Mouse (Mus musculus): Measurements from ENCODE around the gene Npas3. TPM values are rescaled to one million over a fixed set of nuclear protein-coding genes. Genes with fewer than 3 reads are reported as not detected.

Npas3 gene
- polyA plus RNA-seq, 1 experiment from 2014 or later: 6.3 TPM

DNA sequence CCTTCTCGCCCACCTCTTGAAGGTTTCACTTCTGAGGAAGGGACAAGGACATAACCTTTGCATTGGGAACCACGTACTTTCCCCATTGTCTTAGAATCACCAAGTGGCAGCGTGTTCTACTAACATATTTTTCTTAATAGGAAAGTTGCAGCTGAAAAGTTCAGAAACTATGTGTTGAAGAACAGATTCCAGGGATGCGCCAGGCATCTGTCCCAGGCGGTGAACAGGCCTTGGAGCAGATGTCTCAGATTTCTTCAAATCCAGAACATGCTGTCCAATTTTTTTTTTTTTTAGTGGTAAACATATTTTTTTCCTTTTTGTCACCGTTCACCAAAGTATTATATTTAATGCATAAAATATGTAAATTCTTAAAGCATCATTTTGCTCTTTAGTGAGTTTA, 553.4 kb downstream of the Npas3 start:
- no peak overlapping the region for H3K9ac ChIP-seq (replicated peaks)
- H3K9me3 ChIP-seq: no peaks in the 10 kb centered on the region
- H3K4me2 ChIP-seq: no peak overlapping the region
- H3K36me3 ChIP-seq: no peaks in the 10 kb centered on the region
- no peaks in the 10 kb centered on the region for H3K27me3 ChIP-seq
- 85% methylated on average over 6 of the region's 6 CpGs for WGBS
- no peak for ATAC-seq (ENCODE audit: insufficient number of reproducible peaks, insufficient read depth, low FRiP score, low TSS enrichment, low read depth)
- H3K4me1 ChIP-seq (replicated peaks): no peaks in the 10 kb centered on the region; the same call in 1 of the 2 replicates
- H3K4me3 ChIP-seq (replicated peaks): no peak overlapping the region
- no peak overlapping the region for H3K27ac ChIP-seq

DNA sequence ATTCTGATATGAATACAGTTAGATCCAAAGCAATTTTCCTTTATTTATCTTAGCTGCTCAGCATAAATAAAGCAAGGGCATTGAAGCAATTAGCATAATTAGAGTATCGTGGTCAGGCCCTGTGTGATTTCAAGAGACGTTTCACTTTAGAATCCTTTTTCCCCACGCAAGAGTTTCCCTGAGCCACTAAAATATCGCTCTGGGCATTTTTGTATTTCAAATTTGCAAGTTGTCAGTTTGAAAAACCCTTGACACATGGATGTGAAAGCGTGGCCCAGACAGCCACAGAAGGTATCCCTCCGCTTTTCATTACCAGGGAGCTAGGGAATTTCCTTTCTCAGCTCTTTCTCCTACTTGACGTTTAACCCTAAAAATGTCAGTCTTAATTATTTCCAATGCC, 553.9 kb downstream of the Npas3 start:
- 58% methylated on average over 7 of the region's 7 CpGs for WGBS
- H3K9ac ChIP-seq (replicated peaks): no peak overlapping the region
- no peak overlapping the region for H3K27ac ChIP-seq
- H3K36me3 ChIP-seq: no peaks in the 10 kb centered on the region
- H3K4me2 ChIP-seq: no peak overlapping the region
- no peak for ATAC-seq (ENCODE audit: insufficient number of reproducible peaks, insufficient read depth, low FRiP score, low TSS enrichment, low read depth)
- no peaks in the 10 kb centered on the region for H3K9me3 ChIP-seq
- H3K27me3 ChIP-seq: no peaks in the 10 kb centered on the region
- no peak overlapping the region for H3K4me3 ChIP-seq (replicated peaks)
- H3K4me1 ChIP-seq (replicated peaks): no peaks in the 10 kb centered on the region; the same call in 1 of the 2 replicates

DNA sequence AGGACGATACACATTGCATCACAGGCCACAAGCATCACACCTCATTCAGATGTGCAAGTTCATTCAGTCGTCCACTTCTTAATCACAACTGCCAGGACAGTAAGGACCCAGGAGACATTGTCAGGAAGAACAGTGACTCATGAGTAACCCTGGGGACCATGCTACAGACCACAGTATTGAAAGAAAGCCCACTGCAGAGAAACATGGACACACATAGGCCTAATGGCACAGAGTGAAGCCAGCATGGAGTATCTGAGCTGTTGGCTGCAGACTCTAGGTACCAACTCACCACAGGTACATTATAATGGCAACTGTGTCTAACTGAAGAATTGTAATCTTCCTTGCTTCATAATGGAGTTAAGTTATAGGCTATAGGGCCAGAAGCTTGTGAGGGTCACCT, 561.6 kb downstream of the Npas3 start:
- Histone ChIP-seq H3K9ac (replicated peaks) (no peak overlapping the region), H3K27me3 (no peaks in the 10 kb centered on the region), H3K4me2 (no peak overlapping the region), H3K27ac (no peak overlapping the region), H3K36me3 (no peaks in the 10 kb centered on the region), H3K4me3 (replicated peaks) (no peak overlapping the region), H3K9me3 (no peaks in the 10 kb centered on the region), H3K4me1 (replicated peaks) (peaks cover 19% of the 10 kb centered on the region; the same call in 1 of the 2 replicates)
- WGBS: 89% methylated on average over 2 of the region's 2 CpGs
- no peak for ATAC-seq (ENCODE audit: insufficient number of reproducible peaks, insufficient read depth, low FRiP score, low TSS enrichment, low read depth)

GRCm38 (mm10) chr12:53814291-53814690, 565.8 kb downstream of the Npas3 start:
- no peak overlapping the region for H3K27ac ChIP-seq
- no peaks in the 10 kb centered on the region for H3K36me3 ChIP-seq
- H3K4me2 ChIP-seq: no peak overlapping the region
- H3K27me3 ChIP-seq: peaks cover 3% of the 10 kb centered on the region; the same call in 1 of the 2 replicates
- WGBS: 85% methylated on average over 7 of the region's 7 CpGs
- H3K4me1 ChIP-seq (replicated peaks): peaks cover 19% of the 10 kb centered on the region; the same call in 1 of the 2 replicates
- H3K9ac ChIP-seq (replicated peaks): no peak overlapping the region
- ATAC-seq (ENCODE audit: insufficient number of reproducible peaks, insufficient read depth, low FRiP score, low TSS enrichment, low read depth): no peak
- no peak overlapping the region for H3K4me3 ChIP-seq (replicated peaks)
- H3K9me3 ChIP-seq: no peaks in the 10 kb centered on the region

DNA sequence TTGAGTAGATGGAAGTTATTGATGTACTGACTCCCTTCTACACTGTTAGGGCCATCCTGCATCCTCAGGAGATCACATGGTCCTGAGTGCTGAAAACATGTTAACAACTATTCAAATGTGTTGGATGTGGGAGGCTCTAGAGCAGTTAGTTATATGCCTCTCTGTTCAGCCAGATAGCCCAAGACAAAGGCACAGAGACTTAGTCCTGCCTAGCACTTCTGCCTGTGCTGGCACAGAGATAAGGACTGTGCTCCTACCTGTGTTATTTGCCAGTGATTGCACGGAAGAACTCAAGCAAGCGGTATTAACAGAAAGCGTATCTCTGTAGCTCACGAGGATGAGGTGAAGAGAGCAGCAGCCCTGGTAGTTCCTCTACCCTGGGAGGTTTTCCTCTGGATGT, 571.5 kb downstream of the Npas3 start:
- Histone ChIP-seq H3K9me3 (no peaks in the 10 kb centered on the region), H3K4me1 (replicated peaks) (peaks cover 7% of the 10 kb centered on the region; the same call in 1 of the 2 replicates), H3K9ac (replicated peaks) (no peak overlapping the region), H3K36me3 (no peaks in the 10 kb centered on the region), H3K27me3 (peaks cover 3% of the 10 kb centered on the region; the same call in 1 of the 2 replicates), H3K27ac (no peak overlapping the region), H3K4me2 (no peak overlapping the region), H3K4me3 (replicated peaks) (no peak overlapping the region)
- WGBS: 95% methylated on average over 4 of the region's 4 CpGs
- no peak for ATAC-seq (ENCODE audit: insufficient number of reproducible peaks, insufficient read depth, low FRiP score, low TSS enrichment, low read depth)

DNA sequence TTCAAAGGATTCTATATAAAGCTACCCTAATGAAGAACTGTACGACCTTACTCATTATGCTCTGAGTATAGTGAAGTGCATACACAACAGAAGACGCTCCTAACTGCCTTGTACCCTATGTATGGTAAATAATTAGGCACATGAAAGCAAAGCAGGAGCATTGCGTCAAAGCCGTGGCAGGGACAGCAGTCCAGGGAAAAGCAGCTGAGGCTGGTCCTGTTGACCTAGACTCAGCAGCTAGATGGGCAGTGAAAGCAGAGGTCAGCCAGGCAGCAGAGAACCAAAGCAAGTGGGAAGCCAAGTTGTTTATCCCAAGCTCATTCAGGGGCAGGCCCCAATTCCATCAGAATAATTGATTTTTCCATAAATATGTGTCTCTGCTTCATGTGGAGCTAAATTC, 574.4 kb downstream of the Npas3 start:
- Histone ChIP-seq H3K36me3 (no peaks in the 10 kb centered on the region), H3K4me3 (replicated peaks) (no peak overlapping the region), H3K27me3 (peaks cover 3% of the 10 kb centered on the region; the same call in 1 of the 2 replicates), H3K4me1 (replicated peaks) (peaks cover 7% of the 10 kb centered on the region), H3K9me3 (no peaks in the 10 kb centered on the region), H3K9ac (replicated peaks) (no peak overlapping the region), H3K4me2 (no peak overlapping the region), H3K27ac (no peak overlapping the region)
- no peak for ATAC-seq (ENCODE audit: insufficient number of reproducible peaks, insufficient read depth, low FRiP score, low TSS enrichment, low read depth)
- WGBS: 36% methylated on average over 4 of the region's 4 CpGs

- ATAC-seq (ENCODE audit: insufficient number of reproducible peaks, insufficient read depth, low FRiP score, low TSS enrichment, low read depth): no peak
- no peak overlapping the region for H3K4me2 ChIP-seq
Measured at GRCm38 (mm10) chr12:53825251-53825650, 576.8 kb downstream of the Npas3 start.

GRCm38 (mm10) chr12:53825898-53826605, 577.6 kb downstream of the Npas3 start:
- Histone ChIP-seq H3K4me3 (replicated peaks) (no peak overlapping the region), H3K9me3 (no peaks in the 10 kb centered on the region), H3K4me2 (no peak overlapping the region), H3K9ac (replicated peaks) (no peak overlapping the region), H3K27ac (no peak overlapping the region), H3K36me3 (no peaks in the 10 kb centered on the region), H3K27me3 (no peaks in the 10 kb centered on the region), H3K4me1 (replicated peaks) (peaks cover 7% of the 10 kb centered on the region)
- ATAC-seq (ENCODE audit: insufficient number of reproducible peaks, insufficient read depth, low FRiP score, low TSS enrichment, low read depth): no peak
- 67% methylated on average over 12 of the region's 12 CpGs for WGBS

More at GRCm38 (mm10) chr12:53825251-53825650, 576.8 kb downstream of the Npas3 start:
- Histone ChIP-seq H3K4me3 (replicated peaks) (no peak overlapping the region), H3K27ac (no peak overlapping the region), H3K4me1 (replicated peaks) (peaks cover 7% of the 10 kb centered on the region), H3K27me3 (no peaks in the 10 kb centered on the region), H3K36me3 (no peaks in the 10 kb centered on the region), H3K9ac (replicated peaks) (no peak overlapping the region), H3K9me3 (no peaks in the 10 kb centered on the region)

DNA sequence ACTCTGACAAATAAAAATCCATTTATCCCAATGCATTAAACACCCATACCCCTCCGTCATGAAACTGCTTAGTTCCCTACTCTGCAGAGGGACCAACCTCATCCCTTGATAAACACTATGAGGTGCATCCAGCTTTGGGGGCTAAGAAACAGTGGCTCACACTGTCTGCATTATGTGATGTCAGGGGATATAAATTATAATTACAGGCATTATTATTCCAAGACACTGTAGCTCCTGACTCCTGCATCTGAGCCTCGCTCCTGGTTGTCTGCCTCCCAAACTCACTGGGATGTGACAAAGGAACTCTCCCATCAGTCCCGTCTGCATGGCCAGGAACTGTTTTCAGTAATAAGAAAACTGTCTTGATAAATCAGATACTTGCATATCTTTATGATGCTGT, 578.3 kb downstream of the Npas3 start:
- Histone ChIP-seq H3K27ac (no peak overlapping the region), H3K4me2 (no peak overlapping the region), H3K4me3 (replicated peaks) (no peak overlapping the region), H3K4me1 (replicated peaks) (peaks cover 9% of the 10 kb centered on the region), H3K27me3 (no peaks in the 10 kb centered on the region), H3K9ac (replicated peaks) (no peak overlapping the region), H3K9me3 (no peaks in the 10 kb centered on the region), H3K36me3 (no peaks in the 10 kb centered on the region)
- no peak for ATAC-seq (ENCODE audit: insufficient number of reproducible peaks, insufficient read depth, low FRiP score, low TSS enrichment, low read depth)
- WGBS: 59% methylated on average over 3 of the region's 3 CpGs

GRCm38 (mm10) chr12:53832590-53832989, 584.1 kb downstream of the Npas3 start:
- Histone ChIP-seq H3K4me3 (replicated peaks) (no peak overlapping the region), H3K4me2 (no peak overlapping the region), H3K4me1 (replicated peaks) (peaks cover 18% of the 10 kb centered on the region), H3K27me3 (peaks cover 2% of the 10 kb centered on the region; the same call in 1 of the 2 replicates), H3K27ac (no peak overlapping the region), H3K36me3 (no peaks in the 10 kb centered on the region), H3K9me3 (no peaks in the 10 kb centered on the region), H3K9ac (replicated peaks) (no peak overlapping the region)
- 48% methylated on average over 6 of the region's 6 CpGs for WGBS
- ATAC-seq (ENCODE audit: insufficient number of reproducible peaks, insufficient read depth, low FRiP score, low TSS enrichment, low read depth): no peak

GRCm38 (mm10) chr12:53833348-53833747, 584.9 kb downstream of the Npas3 start:
- WGBS: 76% methylated on average over 2 of the region's 2 CpGs
- no peak for ATAC-seq (ENCODE audit: insufficient number of reproducible peaks, insufficient read depth, low FRiP score, low TSS enrichment, low read depth)
- Histone ChIP-seq H3K4me2 (no peak overlapping the region), H3K36me3 (no peaks in the 10 kb centered on the region), H3K4me3 (replicated peaks) (no peak overlapping the region), H3K9me3 (no peaks in the 10 kb centered on the region), H3K27me3 (peaks cover 3% of the 10 kb centered on the region; the same call in 1 of the 2 replicates), H3K9ac (replicated peaks) (no peak overlapping the region), H3K4me1 (replicated peaks) (peaks cover 22% of the 10 kb centered on the region), H3K27ac (no peak overlapping the region)

Data from limb, embryonic 12.5 days (tissue).